11 mouse cellular contexts compared by ENCODE assay signal in the genomic region with DNA sequence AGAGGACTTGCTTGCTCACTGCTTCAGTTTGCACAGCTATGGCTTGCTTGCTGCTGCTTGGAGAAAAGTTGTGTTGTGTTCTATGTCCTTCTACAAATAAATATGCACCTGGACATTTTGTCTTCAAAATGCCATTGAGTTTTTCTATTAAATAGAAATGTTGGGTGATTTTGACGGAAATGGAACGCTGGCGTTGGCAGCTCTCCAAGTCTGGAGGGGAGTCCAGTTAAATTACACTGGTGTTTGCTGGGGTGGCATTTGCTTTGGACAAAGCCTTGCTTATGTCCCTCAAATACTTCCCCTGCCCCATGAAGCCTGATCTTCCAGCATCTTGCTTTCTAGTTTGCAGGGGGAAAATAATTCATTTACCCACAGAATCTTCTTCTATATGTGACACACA.
"Had no signal": no experiment of that assay in that cellular context is flagged by ENCODE, and none has a peak within 500 bp of the region (broad histone marks: within the 10 kb centered on the region; RNA-seq: fewer than 3 reads in every experiment).

No protein-coding gene starts in this region.

- DNase-seq: liver; liver, embryonic 13.5 days; liver, postnatal 0 days; lung, adult 18-20 months; lung, adult 2 months; lung, embryonic 14.5 days; lung, postnatal 10 days; lung, postnatal 14 days; lung, postnatal 36 days; lung, postnatal 4 days; midbrain, embryonic 14.5 days had no signal
